Mouse (Mus musculus) limb, embryonic 12.5 days (tissue): ENCODE measurements at regions not wholly inside any gene's neighbourhood (a gene's known extent, or its start where the extent isn't known, plus 50 kb on each side); places are given as distances from the start of the nearest gene placed in this dataset.

Experiments
- ATAC-seq: fragments of 200-750 bp; cut with Nextera tagmentation; 2 replicates; pipeline ENCODE4 v1.8.0; 2017; ENCODE audit warnings: low read depth, moderate TSS enrichment; ENCODE audit not compliant: insufficient number of reproducible peaks, insufficient read depth, low FRiP score, low TSS enrichment
- H3K27ac ChIP-seq: fragments of 300-500 bp; sonication (generic); 2 replicates; pipeline ENCODE4 v1.5.1; 2016; ENCODE audit warnings: mild to moderate bottlenecking, moderate library complexity
- H3K27me3 ChIP-seq: fragments of 300-500 bp; sonication (generic); 2 replicates; pipeline ENCODE4 v1.6.1; 2016; ENCODE audit warnings: mild to moderate bottlenecking, moderate library complexity
- H3K36me3 ChIP-seq: fragments of 300-500 bp; sonication (generic); 2 replicates; pipeline ENCODE4 v1.6.1; 2016; ENCODE audit warnings: mild to moderate bottlenecking, moderate library complexity
- H3K4me1 ChIP-seq: fragments of 300-500 bp; sonication (generic); replicated peaks from 2 replicates; pipeline ENCODE4 v1.6.1; 2016
- H3K4me2 ChIP-seq: fragments of 300-500 bp; sonication (generic); 2 replicates; pipeline ENCODE4 v1.6.1; 2016; ENCODE audit warnings: mild to moderate bottlenecking, moderate library complexity
- H3K4me3 ChIP-seq: fragments of 300-500 bp; sonication (generic); replicated peaks from 2 replicates; pipeline ENCODE4 v1.5.1; 2016; ENCODE audit warnings: mild to moderate bottlenecking
- H3K9ac ChIP-seq: fragments of 300-500 bp; sonication (generic); replicated peaks from 2 replicates; pipeline ENCODE4 v1.6.1; 2016; ENCODE audit warnings: mild to moderate bottlenecking, moderate library complexity
- H3K9me3 ChIP-seq: fragments of 300-500 bp; sonication (generic); 2 replicates; pipeline ENCODE4 v1.6.1; 2016; ENCODE audit warnings: mild to moderate bottlenecking, moderate library complexity
- WGBS: fragments of 180-500 bp; shearing (Covaris S2); methylation state at CpG from one replicate; pipeline ENCODE4 v1.1.7; 2016; 5-methylcytosine and 5-hydroxymethylcytosine counted together

DNA sequence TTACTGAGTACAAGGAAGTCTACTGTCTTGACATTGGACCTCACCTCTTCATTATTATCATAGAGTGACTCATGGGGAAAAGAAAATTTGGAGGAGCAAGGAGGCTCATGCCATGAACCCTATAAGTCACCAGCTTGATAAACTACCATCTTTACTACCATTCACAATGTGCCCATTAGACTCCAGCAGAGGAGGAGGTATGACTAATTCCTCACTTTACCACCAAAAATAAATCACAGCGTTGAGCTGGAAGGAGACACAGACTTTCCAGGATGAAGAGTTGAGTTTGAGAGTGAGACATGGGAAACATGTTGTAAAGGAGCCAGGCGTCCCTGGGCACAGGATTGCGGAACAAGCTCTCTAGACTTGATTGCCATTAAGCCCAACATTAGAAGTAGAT, 195.0 kb upstream of the Mctp2 start:
- no peak overlapping the region for H3K27ac ChIP-seq
- no peak overlapping the region for H3K4me2 ChIP-seq
- WGBS, result 84% methylated on average over 3 of the region's 3 CpGs
- H3K9me3 ChIP-seq, result no peaks in the 10 kb centered on the region
- H3K4me1 ChIP-seq, result peaks cover 25% of the 10 kb centered on the region
- no peak overlapping the region for H3K4me3 ChIP-seq
- H3K36me3 ChIP-seq, result no peaks in the 10 kb centered on the region
- ATAC-seq, result no peak
- H3K9ac ChIP-seq, result no peak overlapping the region
- H3K27me3 ChIP-seq, result no peaks in the 10 kb centered on the region

DNA sequence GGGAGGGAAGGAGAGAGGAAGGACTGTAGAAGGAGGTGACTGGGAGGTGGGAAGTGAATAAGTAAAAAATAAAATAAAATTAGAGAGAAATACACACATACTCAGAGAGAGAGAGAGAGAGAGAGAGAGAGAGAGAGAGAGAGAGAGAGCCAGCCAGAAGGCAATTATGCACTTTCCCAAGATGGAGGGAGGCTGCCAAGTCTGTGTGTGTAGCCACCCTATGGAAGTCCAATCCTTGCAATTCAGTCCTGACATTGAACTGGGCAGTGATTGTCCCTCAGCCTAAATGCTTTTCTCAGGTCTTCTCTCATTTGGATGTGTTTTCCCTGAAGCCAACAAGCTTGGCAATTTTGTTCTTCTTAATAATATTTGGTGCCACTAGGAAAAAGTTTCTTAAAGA, 197.3 kb upstream of the Mctp2 start:
- Histone ChIP-seq H3K9ac (no peak overlapping the region), H3K4me1 (peaks cover 27% of the 10 kb centered on the region), H3K9me3 (no peaks in the 10 kb centered on the region), H3K27ac (no peak overlapping the region), H3K27me3 (no peaks in the 10 kb centered on the region), H3K36me3 (no peaks in the 10 kb centered on the region), H3K4me3 (no peak overlapping the region), H3K4me2 (no peak overlapping the region)
- ATAC-seq, result no peak

DNA sequence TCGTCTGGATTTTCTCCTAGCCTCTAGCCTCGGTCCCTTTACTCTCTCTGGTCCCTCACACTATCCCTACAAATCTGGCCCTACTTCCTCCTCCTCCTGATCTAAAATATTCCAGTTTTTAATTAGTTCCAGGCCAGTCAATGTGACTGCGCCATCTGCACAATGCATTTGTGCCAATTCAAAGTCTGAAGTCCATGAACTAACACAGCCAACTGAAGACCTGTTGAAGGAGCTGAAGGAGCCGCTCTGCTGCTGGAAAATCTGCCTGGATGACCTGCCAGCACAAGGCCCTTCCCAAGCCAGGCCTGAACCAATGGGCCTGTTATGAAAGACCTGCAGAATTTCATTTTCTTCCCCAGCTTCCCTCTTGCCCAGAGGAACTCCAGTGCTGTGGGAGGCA, 197.9 kb upstream of the Mctp2 start:
- Histone ChIP-seq H3K9me3 (no peaks in the 10 kb centered on the region), H3K27me3 (no peaks in the 10 kb centered on the region), H3K4me3 (no peak overlapping the region), H3K27ac (peak overlapping the region; percentile 7; the same call in 1 of the 2 replicates), H3K36me3 (no peaks in the 10 kb centered on the region), H3K9ac (no peak overlapping the region), H3K4me1 (peaks cover 27% of the 10 kb centered on the region), H3K4me2 (no peak overlapping the region)
- ATAC-seq, result no peak
- WGBS, result 41% methylated on average over 4 of the region's 4 CpGs

DNA sequence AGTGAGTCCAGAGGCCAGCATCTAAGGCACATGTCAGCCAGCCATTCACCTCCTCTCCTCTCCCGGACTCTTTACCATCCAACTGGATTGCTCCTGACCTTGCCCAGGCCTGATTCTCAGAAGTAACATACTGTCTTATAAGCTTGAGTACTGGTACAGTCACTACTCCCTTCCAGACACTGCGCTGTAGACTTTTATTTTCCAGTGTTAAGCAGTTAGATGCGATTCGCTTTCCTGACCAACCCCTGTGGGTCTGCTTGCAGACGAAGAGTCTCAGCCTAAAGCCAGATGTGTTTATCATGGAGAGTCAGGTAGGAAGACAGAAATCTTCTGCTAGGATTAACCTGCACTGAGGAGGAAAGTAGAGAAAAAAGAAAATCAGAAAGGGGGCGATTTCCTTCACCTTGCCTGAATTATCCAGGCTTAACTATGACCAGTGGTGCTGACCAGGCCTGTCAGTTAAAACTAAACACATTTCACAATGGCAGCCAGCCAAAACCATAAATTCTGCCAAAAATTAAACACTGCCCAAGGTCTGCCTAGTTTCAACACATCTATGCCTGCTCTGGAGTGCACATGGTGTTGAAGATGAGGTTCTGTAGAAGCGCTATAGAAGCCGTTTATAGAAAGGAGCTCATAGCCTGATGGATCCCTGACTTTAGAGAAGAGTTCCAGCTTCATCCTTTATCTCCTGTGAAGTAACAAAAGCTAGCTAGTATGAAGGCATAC, 199.5 kb upstream of the Mctp2 start:
- Histone ChIP-seq H3K4me2 (no peak overlapping the region), H3K9me3 (no peaks in the 10 kb centered on the region), H3K27me3 (no peaks in the 10 kb centered on the region), H3K36me3 (no peaks in the 10 kb centered on the region), H3K27ac (peak overlapping the region; percentile 79), H3K4me3 (no peak overlapping the region), H3K9ac (no peak overlapping the region), H3K4me1 (peaks cover 27% of the 10 kb centered on the region)
- ATAC-seq, result peak; percentile 68
- 38% methylated on average over 8 of the region's 8 CpGs for WGBS

DNA sequence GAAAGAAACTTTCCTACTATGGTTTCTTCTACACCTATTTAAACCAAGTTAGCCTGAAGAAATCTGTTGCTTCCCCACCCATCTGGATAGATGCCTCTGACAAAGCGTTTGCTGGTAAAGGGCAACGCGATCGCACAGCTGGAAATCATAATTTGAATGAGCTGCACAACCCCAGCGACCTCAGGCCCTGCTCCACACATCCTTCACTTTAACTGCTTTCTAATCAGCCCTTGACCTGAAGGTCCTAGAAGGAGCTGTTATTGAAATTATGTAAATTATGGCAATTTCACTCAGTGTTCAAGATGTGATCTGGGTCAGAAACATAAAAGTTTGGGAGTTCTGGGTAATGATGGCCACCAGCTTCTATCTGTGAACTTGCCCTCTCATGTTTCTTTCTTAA, 201.5 kb upstream of the Mctp2 start:
- H3K9me3 ChIP-seq, result no peaks in the 10 kb centered on the region
- 16% methylated on average over 5 of the region's 5 CpGs for WGBS
- no peak overlapping the region for H3K9ac ChIP-seq
- H3K4me1 ChIP-seq, result peaks cover 27% of the 10 kb centered on the region
- no peak overlapping the region for H3K4me2 ChIP-seq
- no peaks in the 10 kb centered on the region for H3K36me3 ChIP-seq
- no peak overlapping the region for H3K4me3 ChIP-seq
- H3K27me3 ChIP-seq, result no peaks in the 10 kb centered on the region
- no peak overlapping the region for H3K27ac ChIP-seq
- no peak for ATAC-seq

DNA sequence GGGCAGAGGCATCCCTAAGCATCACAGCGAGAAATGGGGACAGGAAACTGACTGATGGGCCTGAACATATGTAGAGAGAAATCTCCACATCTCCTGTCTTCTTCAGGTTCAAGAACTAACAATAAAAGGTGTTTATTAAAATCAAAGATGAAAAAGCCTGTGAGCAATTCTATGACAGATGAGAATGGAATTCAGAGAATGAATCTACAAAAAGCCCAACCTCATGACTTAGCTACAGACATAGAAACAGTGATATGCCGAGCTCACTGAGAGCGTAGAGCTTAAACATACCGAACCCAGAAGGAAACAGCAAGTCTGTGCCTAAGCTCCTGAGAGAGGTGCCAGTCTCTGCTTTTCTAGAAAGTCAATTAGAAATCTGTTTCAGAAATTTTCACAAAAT, 203.7 kb upstream of the Mctp2 start:
- Histone ChIP-seq H3K4me3 (no peak overlapping the region), H3K9ac (no peak overlapping the region), H3K4me1 (peaks cover 15% of the 10 kb centered on the region), H3K27ac (no peak overlapping the region), H3K4me2 (no peak overlapping the region), H3K27me3 (no peaks in the 10 kb centered on the region), H3K9me3 (no peaks in the 10 kb centered on the region), H3K36me3 (no peaks in the 10 kb centered on the region)
- no peak for ATAC-seq
- WGBS, result 80% methylated on average over 4 of the region's 4 CpGs

DNA sequence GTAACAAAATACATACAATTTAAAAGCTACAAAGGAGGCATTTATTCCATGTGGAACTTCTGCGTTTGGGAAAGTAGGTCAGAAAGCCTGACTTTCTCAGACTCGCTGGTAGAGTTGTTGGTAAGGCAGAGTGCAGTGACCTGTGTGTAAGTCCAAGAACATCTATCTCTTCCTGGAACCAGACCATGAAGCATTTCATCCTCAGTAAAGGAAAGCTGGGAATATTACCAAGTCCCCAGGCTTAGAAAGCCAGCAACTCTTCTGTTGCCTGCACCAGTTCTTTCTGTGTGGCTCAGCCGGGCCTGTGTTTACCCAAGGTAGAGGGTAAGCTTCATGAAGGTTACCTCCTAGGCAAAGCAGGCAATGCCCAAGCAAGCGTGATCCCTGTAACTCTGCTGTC, 207.0 kb upstream of the Mctp2 start:
- H3K4me3 ChIP-seq, result no peak overlapping the region
- H3K27ac ChIP-seq, result no peak overlapping the region
- no peaks in the 10 kb centered on the region for H3K27me3 ChIP-seq
- no peaks in the 10 kb centered on the region; the same call in 1 of the 2 replicates for H3K4me1 ChIP-seq
- no peak overlapping the region for H3K4me2 ChIP-seq
- H3K36me3 ChIP-seq, result no peaks in the 10 kb centered on the region
- ATAC-seq, result no peak
- WGBS, result 80% methylated on average over 4 of the region's 4 CpGs
- no peaks in the 10 kb centered on the region for H3K9me3 ChIP-seq
- no peak overlapping the region for H3K9ac ChIP-seq

DNA sequence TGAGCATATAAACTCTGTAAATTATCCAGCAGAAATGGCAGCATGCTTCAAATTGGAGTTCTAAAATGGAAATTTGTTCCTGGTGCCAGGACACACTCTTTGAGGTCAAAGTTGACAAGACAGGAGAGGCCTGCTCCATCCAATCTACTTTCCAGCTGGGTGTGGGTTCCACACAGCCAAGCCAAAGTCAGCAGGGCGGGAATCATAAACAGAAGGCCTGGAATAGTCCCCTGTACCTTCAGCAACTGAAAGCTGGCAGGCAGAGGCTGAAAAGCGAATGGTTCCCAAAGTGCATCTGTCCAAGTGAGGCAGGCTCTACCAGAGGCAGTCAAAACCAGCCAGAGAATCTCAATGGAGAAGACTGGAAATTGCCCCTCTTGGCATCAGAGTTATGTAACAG, 208.4 kb upstream of the Mctp2 start:
- H3K9ac ChIP-seq, result no peak overlapping the region
- H3K27me3 ChIP-seq, result no peaks in the 10 kb centered on the region
- no peaks in the 10 kb centered on the region for H3K9me3 ChIP-seq
- no peak overlapping the region for H3K4me3 ChIP-seq
- H3K36me3 ChIP-seq, result no peaks in the 10 kb centered on the region
- 73% methylated on average over 2 of the region's 2 CpGs for WGBS
- ATAC-seq, result no peak
- no peak overlapping the region for H3K27ac ChIP-seq
- peaks cover 5% of the 10 kb centered on the region; the same call in 1 of the 2 replicates for H3K4me1 ChIP-seq
- no peak overlapping the region for H3K4me2 ChIP-seq

DNA sequence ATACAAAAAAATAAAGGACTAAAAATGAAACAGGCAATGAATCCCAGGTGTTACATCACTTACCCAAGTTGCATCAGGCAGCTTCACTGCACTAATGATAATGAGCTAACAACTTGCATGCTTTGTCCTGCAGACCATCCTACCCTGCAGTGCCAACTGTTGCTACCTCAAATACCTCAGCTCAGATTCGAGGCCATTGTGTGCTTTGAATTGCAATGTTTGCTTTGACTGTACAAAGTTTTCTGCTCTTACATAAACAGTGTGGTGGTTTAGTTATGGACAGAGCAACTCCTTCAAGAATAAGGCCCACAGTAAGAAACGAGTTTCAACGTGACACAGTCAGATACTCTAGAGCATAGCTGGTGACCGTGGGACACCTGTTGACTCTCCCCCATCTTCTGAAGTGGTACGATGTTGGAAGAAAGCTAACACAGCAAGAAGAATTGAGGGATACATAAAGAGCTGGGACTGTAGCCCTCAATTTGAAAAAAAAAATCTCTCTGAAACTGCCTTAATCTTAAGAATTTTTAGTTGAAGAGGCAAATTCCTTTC, 212.1 kb upstream of the Mctp2 start:
- H3K4me2 ChIP-seq, result no peak overlapping the region
- no peak overlapping the region for H3K9ac ChIP-seq
- no peaks in the 10 kb centered on the region for H3K9me3 ChIP-seq
- ATAC-seq, result no peak
- WGBS, result 60% methylated on average over 5 of the region's 5 CpGs
- H3K27ac ChIP-seq, result no peak overlapping the region
- H3K4me1 ChIP-seq, result peaks cover 5% of the 10 kb centered on the region; the same call in 1 of the 2 replicates
- H3K27me3 ChIP-seq, result no peaks in the 10 kb centered on the region
- H3K4me3 ChIP-seq, result no peak overlapping the region
- no peaks in the 10 kb centered on the region for H3K36me3 ChIP-seq

DNA sequence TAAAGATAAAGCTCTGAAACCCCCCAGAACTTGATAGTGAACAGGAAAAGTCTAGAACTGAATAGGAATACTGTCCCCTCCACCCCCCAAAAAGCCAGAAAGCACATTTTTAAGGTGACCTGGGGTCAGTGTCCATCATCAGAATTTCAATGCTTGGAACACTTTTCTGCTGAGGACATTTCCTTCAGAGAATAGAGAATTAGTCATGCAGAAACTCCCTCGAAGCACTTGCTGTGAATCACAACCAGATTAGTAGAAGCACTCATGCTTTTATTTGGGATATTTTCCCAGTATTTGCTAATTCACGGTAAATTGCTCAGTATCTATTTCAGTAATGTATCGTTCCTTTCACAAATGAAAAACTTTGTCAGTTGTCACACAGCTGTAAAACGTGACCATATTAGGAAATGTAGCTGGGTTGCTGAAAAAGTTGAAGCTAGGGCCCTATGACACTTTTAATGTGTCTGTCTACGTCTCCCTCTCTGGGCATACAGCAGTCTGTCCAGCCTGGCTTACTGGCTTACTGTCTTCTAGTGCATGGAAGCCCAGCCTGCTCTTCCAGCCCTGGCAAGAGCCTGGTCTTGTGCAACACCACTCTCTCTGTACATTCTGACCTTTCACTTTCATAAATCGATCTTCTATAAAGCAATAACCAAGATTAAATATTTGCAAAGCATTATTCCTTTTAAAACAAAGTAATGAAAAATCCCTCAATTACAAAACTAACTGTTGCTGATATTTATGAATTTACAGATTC, 213.1 kb upstream of the Mctp2 start:
- Histone ChIP-seq H3K9me3 (no peaks in the 10 kb centered on the region), H3K4me3 (no peak overlapping the region), H3K4me1 (peaks cover 5% of the 10 kb centered on the region; the same call in 1 of the 2 replicates), H3K27ac (no peak overlapping the region), H3K4me2 (no peak overlapping the region), H3K9ac (no peak overlapping the region), H3K27me3 (no peaks in the 10 kb centered on the region), H3K36me3 (no peaks in the 10 kb centered on the region)
- ATAC-seq, result no peak
- WGBS, result 69% methylated on average over 6 of the region's 6 CpGs

DNA sequence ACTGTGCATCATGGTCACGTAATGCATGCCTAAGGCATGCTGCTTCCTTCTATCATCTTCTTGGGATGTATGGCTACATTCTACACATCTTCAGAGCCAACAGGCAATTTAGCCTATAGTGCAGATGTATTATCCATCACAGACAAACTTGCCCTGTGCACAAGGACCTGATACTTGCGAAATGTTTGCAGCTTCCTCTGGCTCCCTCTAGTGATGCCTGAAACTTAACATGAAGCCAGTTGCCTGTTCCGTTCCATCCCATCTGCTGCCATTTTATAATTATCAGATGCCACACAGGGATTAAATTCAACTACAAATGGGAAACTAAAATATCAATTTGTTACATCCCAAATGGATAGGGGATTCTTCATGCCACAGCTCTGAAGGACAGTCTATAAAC, 222.5 kb upstream of the Mctp2 start:
- ATAC-seq, result no peak
- no peaks in the 10 kb centered on the region for H3K27me3 ChIP-seq
- H3K4me3 ChIP-seq, result no peak overlapping the region
- 83% methylated on average over 3 of the region's 3 CpGs for WGBS
- no peaks in the 10 kb centered on the region for H3K9me3 ChIP-seq
- H3K36me3 ChIP-seq, result no peaks in the 10 kb centered on the region
- no peaks in the 10 kb centered on the region for H3K4me1 ChIP-seq
- H3K27ac ChIP-seq, result no peak overlapping the region
- no peak overlapping the region for H3K4me2 ChIP-seq
- no peak overlapping the region for H3K9ac ChIP-seq
